Mouse (Mus musculus) kidney, embryonic 14.5 days (tissue): Measurements from ENCODE around the gene Prkca. TPM values are rescaled to one million over a fixed set of nuclear protein-coding genes. Genes with fewer than 3 reads are reported as not detected.

ENCODE experiments used
- ATAC-seq: fragments of 200-750 bp; cut with Nextera tagmentation; 2 replicates; pipeline ENCODE4 v1.8.0; 2017; ENCODE audit warnings: moderate number of reproducible peaks, mild to moderate bottlenecking, moderate TSS enrichment, moderate library complexity; ENCODE audit not compliant: low FRiP score, low TSS enrichment
- H3K27ac ChIP-seq: fragments of 300-500 bp; sonication (generic); 2 replicates; pipeline ENCODE4 v1.5.1; 2014; ENCODE audit warnings: low read depth, mild to moderate bottlenecking, low read length, moderate library complexity, mixed read lengths
- H3K27me3 ChIP-seq: fragments of 300-500 bp; sonication (generic); 2 replicates; pipeline ENCODE4 v1.6.1; 2014; ENCODE audit warnings: mild to moderate bottlenecking, low read length; ENCODE audit not compliant: control insufficient read depth, insufficient read depth
- H3K36me3 ChIP-seq: fragments of 300-500 bp; sonication (generic); 2 replicates; pipeline ENCODE4 v1.6.1; 2014; ENCODE audit warnings: low read length, mixed read lengths; ENCODE audit not compliant: control insufficient read depth, insufficient read depth
- H3K4me1 ChIP-seq: fragments of 300-500 bp; sonication (generic); 2 replicates; pipeline ENCODE4 v1.6.1; 2014; ENCODE audit warnings: low read length, mixed read lengths; ENCODE audit not compliant: control insufficient read depth, insufficient read depth
- H3K4me2 ChIP-seq: fragments of 300-500 bp; sonication (generic); replicated peaks from 2 replicates; pipeline ENCODE4 v1.6.1; 2014; ENCODE audit warnings: low read depth, mild to moderate bottlenecking, low read length
- H3K4me3 ChIP-seq: fragments of 300-500 bp; sonication (generic); 2 replicates; pipeline ENCODE4 v1.5.1; 2014; ENCODE audit warnings: mild to moderate bottlenecking, low read length
- H3K9ac ChIP-seq: fragments of 300-500 bp; sonication (generic); 2 replicates; pipeline ENCODE4 v1.6.1; 2014; ENCODE audit warnings: low read depth, mild to moderate bottlenecking, low read length, moderate library complexity
- H3K9me3 ChIP-seq: fragments of 300-500 bp; sonication (generic); 2 replicates; pipeline ENCODE4 v1.6.1; 2016; ENCODE audit warnings: low read length; ENCODE audit not compliant: control insufficient read depth
- WGBS: fragments of 180-500 bp; shearing (Covaris S2); extraction: QIAGEN DNeasy Blood & Tissue Kit; methylation state at CpG from one replicate; pipeline ENCODE4 v1.1.7; 2014; 5-methylcytosine and 5-hydroxymethylcytosine counted together
- polyA plus RNA-seq: library from polyadenylated mRNA; unstranded; fragments of >200 nt; fragmentation: Nextera tagmentation; extraction: Ambion mirVana; gene quantifications from 2 replicates; pipeline ENCODE4 v1.2.1, GENCODE M21; 2014

Prkca gene
- polyA plus RNA-seq, 1 experiment from 2014 or later: 10.9 TPM

- H3K4me2 ChIP-seq: no peak overlapping the region
- H3K4me1 ChIP-seq: 0 out of 2 replicates have a peak, but pooled peaks cover 3% of the 10 kb centered on the region
- H3K27ac ChIP-seq: no peak overlapping the region
- no peak overlapping the region for H3K4me3 ChIP-seq
- H3K9me3 ChIP-seq: no peaks in the 10 kb centered on the region
- WGBS: 81% methylated on average over 2 of the region's 2 CpGs
- ATAC-seq: no peak
- no peaks in the 10 kb centered on the region for H3K27me3 ChIP-seq
- no peaks in the 10 kb centered on the region for H3K36me3 ChIP-seq
- H3K9ac ChIP-seq: no peak overlapping the region
Measured at GRCm38 (mm10) chr11:108118814-108119213, 224.9 kb downstream of the Prkca start.

GRCm38 (mm10) chr11:108118221-108118620 is 225.5 kb downstream of the Prkca start:
- H3K36me3 ChIP-seq: no peaks in the 10 kb centered on the region
- no peak for ATAC-seq
- no peak overlapping the region for H3K9ac ChIP-seq
- no peak overlapping the region for H3K4me2 ChIP-seq
- H3K4me1 ChIP-seq: 0 out of 2 replicates have a peak, but pooled peaks cover 3% of the 10 kb centered on the region
- no peaks in the 10 kb centered on the region for H3K27me3 ChIP-seq
- H3K9me3 ChIP-seq: no peaks in the 10 kb centered on the region
- no peak overlapping the region for H3K4me3 ChIP-seq
- WGBS: 91% methylated on average over 5 of the region's 5 CpGs
- H3K27ac ChIP-seq: no peak overlapping the region

DNA sequence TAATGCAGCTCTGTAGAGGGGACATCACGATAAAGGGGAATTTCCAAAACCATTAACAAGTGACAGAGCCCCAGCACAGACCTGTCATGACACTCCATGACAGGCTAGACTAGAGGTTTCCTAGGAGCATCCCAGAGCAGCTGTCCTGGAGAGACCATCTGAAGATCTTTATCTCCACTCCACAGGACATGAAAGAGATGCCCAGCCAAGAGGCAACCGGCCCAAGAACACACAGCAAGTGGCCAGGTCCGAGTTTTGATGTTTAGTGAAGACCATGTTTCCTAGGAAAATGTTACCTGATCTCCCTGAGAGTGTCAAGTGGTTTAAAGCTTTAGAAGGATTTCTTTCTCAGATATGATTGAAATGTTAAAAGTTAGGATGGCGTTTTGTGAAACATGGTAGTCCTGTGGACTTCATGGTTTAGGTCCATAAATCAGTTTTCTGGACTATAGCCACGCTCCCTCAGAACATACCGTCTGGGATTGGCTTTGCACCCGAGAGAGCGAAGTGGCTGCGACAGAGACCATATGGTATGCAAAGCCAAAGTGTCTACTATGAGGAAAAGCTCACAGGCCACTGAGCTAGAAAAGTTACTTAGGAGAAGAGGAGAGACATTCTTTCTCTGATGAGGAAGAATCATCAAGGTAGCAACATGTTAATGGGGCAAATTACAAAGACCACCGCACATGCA is 226.2 kb downstream of the Prkca start:
- ATAC-seq: no peak

GRCm38 (mm10) chr11:108114091-108114490 is 229.6 kb downstream of the Prkca start:
- H3K9ac ChIP-seq: no peak overlapping the region
- no peaks in the 10 kb centered on the region for H3K27me3 ChIP-seq
- WGBS: 88% methylated on average over 3 of the region's 3 CpGs
- no peak overlapping the region for H3K4me3 ChIP-seq
- ATAC-seq: no peak
- no peaks in the 10 kb centered on the region for H3K4me1 ChIP-seq
- no peak overlapping the region for H3K27ac ChIP-seq
- no peaks in the 10 kb centered on the region for H3K36me3 ChIP-seq
- H3K9me3 ChIP-seq: no peaks in the 10 kb centered on the region
- no peak overlapping the region for H3K4me2 ChIP-seq

More for the DNA sequence above, 226.2 kb downstream of the Prkca start:
- no peaks in the 10 kb centered on the region for H3K36me3 ChIP-seq
- 67% methylated on average over 10 of the region's 10 CpGs for WGBS
- no peak overlapping the region for H3K9ac ChIP-seq
- H3K4me3 ChIP-seq: no peak overlapping the region
- 0 out of 2 replicates have a peak, but pooled peaks cover 3% of the 10 kb centered on the region for H3K4me1 ChIP-seq
- no peaks in the 10 kb centered on the region for H3K9me3 ChIP-seq
- H3K27ac ChIP-seq: no peak overlapping the region
- H3K27me3 ChIP-seq: no peaks in the 10 kb centered on the region
- no peak overlapping the region for H3K4me2 ChIP-seq

- H3K4me3 ChIP-seq: no peak overlapping the region
- no peaks in the 10 kb centered on the region for H3K4me1 ChIP-seq
- no peak overlapping the region for H3K9ac ChIP-seq
- no peaks in the 10 kb centered on the region for H3K36me3 ChIP-seq
- whole genome bisulfite sequencing: 56% methylated on average over 3 of the region's 3 CpGs
- no peaks in the 10 kb centered on the region for H3K27me3 ChIP-seq
- no peak overlapping the region for H3K4me2 ChIP-seq
- ATAC-seq: no peak
- no peaks in the 10 kb centered on the region for H3K9me3 ChIP-seq
- H3K27ac ChIP-seq: no peak overlapping the region
Measured at GRCm38 (mm10) chr11:108112437-108112836, 231.3 kb downstream of the Prkca start.

- no peak for ATAC-seq
- Histone ChIP-seq H3K9ac (no peak overlapping the region), H3K4me2 (no peak overlapping the region), H3K4me3 (no peak overlapping the region), H3K4me1 (0 out of 2 replicates have a peak, but pooled peaks cover 3% of the 10 kb centered on the region), H3K9me3 (no peaks in the 10 kb centered on the region), H3K36me3 (no peaks in the 10 kb centered on the region), H3K27me3 (no peaks in the 10 kb centered on the region), H3K27ac (no peak overlapping the region)
- 92% methylated on average over 6 of the region's 6 CpGs for WGBS
Measured at GRCm38 (mm10) chr11:108104085-108104484, 239.6 kb downstream of the Prkca start.

GRCm38 (mm10) chr11:108101280-108101950 is 242.3 kb downstream of the Prkca start:
- no peak overlapping the region for H3K27ac ChIP-seq
- no peak for ATAC-seq
- H3K9me3 ChIP-seq: no peaks in the 10 kb centered on the region
- no peaks in the 10 kb centered on the region for H3K27me3 ChIP-seq
- no peak overlapping the region for H3K9ac ChIP-seq
- H3K4me1 ChIP-seq: 0 out of 2 replicates have a peak, but pooled peaks cover 3% of the 10 kb centered on the region
- 64% methylated on average over 8 of the region's 8 CpGs for WGBS
- H3K4me2 ChIP-seq: no peak overlapping the region
- no peaks in the 10 kb centered on the region for H3K36me3 ChIP-seq
- no peak overlapping the region for H3K4me3 ChIP-seq

GRCm38 (mm10) chr11:108098306-108098705 is 245.4 kb downstream of the Prkca start:
- Histone ChIP-seq H3K4me1 (no peaks in the 10 kb centered on the region), H3K27ac (no peak overlapping the region), H3K36me3 (no peaks in the 10 kb centered on the region), H3K9me3 (no peaks in the 10 kb centered on the region), H3K4me2 (no peak overlapping the region), H3K4me3 (no peak overlapping the region), H3K9ac (no peak overlapping the region), H3K27me3 (no peaks in the 10 kb centered on the region)
- ATAC-seq: no peak
- 55% methylated on average over 7 of the region's 7 CpGs for WGBS

GRCm38 (mm10) chr11:108094796-108095195 is 248.9 kb downstream of the Prkca start:
- no peak for ATAC-seq
- Histone ChIP-seq H3K27ac (no peak overlapping the region), H3K4me1 (no peaks in the 10 kb centered on the region), H3K4me3 (no peak overlapping the region), H3K9me3 (no peaks in the 10 kb centered on the region), H3K27me3 (no peaks in the 10 kb centered on the region), H3K36me3 (no peaks in the 10 kb centered on the region), H3K9ac (no peak overlapping the region), H3K4me2 (no peak overlapping the region)
- WGBS: 91% methylated on average over 5 of the region's 5 CpGs
